Mouse (Mus musculus) ES-E14 (cell line): Measurements from ENCODE around the gene Plekhg1.

Source experiments
- MAFK ChIP-seq: IDR thresholded peaks from 2 replicates; pipeline ENCODE4 v1.6.1; 2014; ENCODE audit warnings: mild to moderate bottlenecking, low read depth, low read length, inconsistent platforms; ENCODE audit not compliant: insufficient read depth
- ZC3H11A ChIP-seq: IDR thresholded peaks from 2 replicates; pipeline ENCODE4 v1.6.1; 2012; ENCODE audit warnings: low read depth, mild to moderate bottlenecking, inconsistent platforms, low read length, borderline replicate concordance

DNA sequence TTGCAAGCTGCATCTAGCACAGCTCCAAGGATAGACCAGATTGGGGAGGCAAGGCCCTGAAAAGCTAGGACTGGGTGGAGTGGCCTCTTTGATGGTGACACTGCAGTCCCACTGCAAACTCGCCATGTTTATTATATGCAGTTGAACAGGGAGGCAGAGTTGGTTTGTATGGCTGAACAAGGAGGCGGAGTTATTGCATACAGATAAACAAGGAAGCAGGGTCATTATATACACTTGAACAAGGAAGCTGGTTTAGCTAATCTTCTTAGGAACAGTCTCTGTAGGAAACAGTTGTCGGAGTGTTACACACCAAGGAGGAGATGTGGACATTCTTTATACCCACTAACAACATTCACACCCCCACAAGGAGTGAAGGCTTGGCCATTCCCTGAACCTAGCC, 112.6 kb downstream of the Plekhg1 start:
- TF ChIP-seq MAFK, result no peak
- TF ChIP-seq ZC3H11A, result no peak
